Mouse (Mus musculus) cerebellum, postnatal 10 days (tissue): ENCODE results near the gene Tubg2.
A peak's percentile ranks its signal among the peaks of the same experiment; 100 is the strongest.

Experiments used
- DNase-seq, 2 experiments: peaks; one replicate each; pipeline ENCODE4 v3.0.0; 2021; ENCODE audit warnings: mixed read lengths in 2 of 2

The Tubg2 gene

GRCm38 (mm10) chr11:101199555-101199954 lies 43.8 kb downstream of the Tubg2 start:
- DNase-seq = no peak

- peak; percentile 81 to 87 for DNase-seq
These were observed 45.3 kb downstream of the Tubg2 start for GRCm38 (mm10) chr11:101200986-101201385.
